In genomic region chrX:53046911-53047310, GRCm38 (mm10) we compare ENCODE assay signal across 21 mouse cellular contexts. TPM values are rescaled to one million over a fixed set of nuclear protein-coding genes. Genes with fewer than 3 reads are reported as not detected.
DNase-seq lines count a peak whose midpoint lies in the region; ATAC-seq and TF ChIP-seq lines count a peak whose summit lies in the region.
"Had no signal": no experiment of that assay in that cellular context is flagged by ENCODE, and none has a peak within 500 bp of the region (broad histone marks: within the 10 kb centered on the region; RNA-seq: fewer than 3 reads in every experiment).

No protein-coding gene starts in this region.

- no peak for DNase-seq in heart, postnatal 14 days
- no peak for DNase-seq in heart, adult 11 months
- DNase-seq in lung, embryonic 14.5 days, result peak; percentile 20
- no peak for DNase-seq in lung, postnatal 4 days
- DNase-seq in stomach, postnatal 0 days (ENCODE audit: low spot score), result no peak
- DNase-seq: adrenal gland, adult 8-10 months; adrenal gland, postnatal 36 days; B cell, adult 2 months; cerebellum, adult 2 months; cerebellum, postnatal 10 days; forebrain, postnatal 0 days; gastrocnemius, postnatal 14 days had no signal

- no peaks in the 10 kb centered on the region for H3K9me3 ChIP-seq in heart, embryonic 11.5 days (replicated peaks; ENCODE audit: control insufficient read depth, low read length)
- no peaks in the 10 kb centered on the region for H3K9me3 ChIP-seq in heart, embryonic 16.5 days (replicated peaks; ENCODE audit: control insufficient read depth, low read length)
- no peaks in the 10 kb centered on the region for H3K9me3 ChIP-seq in lung, embryonic 14.5 days (ENCODE audit: low read depth, low read length)
- H3K9me3 ChIP-seq in stomach, embryonic 15.5 days, result no peaks in the 10 kb centered on the region
- H3K9me3 ChIP-seq in stomach, postnatal 0 days (ENCODE audit: control insufficient read depth, low read length), result no peaks in the 10 kb centered on the region
- H3K9me3 ChIP-seq: embryonic facial prominence, embryonic 10.5 days; forebrain, embryonic 13.5 days; G1E; hindbrain, embryonic 13.5 days had no signal

- no peak overlapping the region for H3K4me3 ChIP-seq in heart, embryonic 11.5 days (ENCODE audit: low read depth, low read length)
- H3K4me3 ChIP-seq in heart, embryonic 16.5 days (ENCODE audit: low read length), result no peak overlapping the region
- H3K4me3 ChIP-seq in lung, embryonic 14.5 days (ENCODE audit: low read depth, low read length), result no peak overlapping the region
- H3K4me3 ChIP-seq in stomach, embryonic 15.5 days (replicated peaks), result no peak overlapping the region
- no peak overlapping the region for H3K4me3 ChIP-seq in stomach, postnatal 0 days (ENCODE audit: low read depth, low read length)
- H3K4me3 ChIP-seq: embryonic facial prominence, embryonic 10.5 days; forebrain, embryonic 13.5 days; hindbrain, embryonic 13.5 days had no signal

- no peak overlapping the region for H3K9ac ChIP-seq in heart, embryonic 11.5 days (ENCODE audit: low read depth, low read length)
- H3K9ac ChIP-seq in heart, embryonic 16.5 days (ENCODE audit: low read length), result no peak overlapping the region
- H3K9ac ChIP-seq in lung, embryonic 14.5 days, result no peak overlapping the region
- H3K9ac ChIP-seq in stomach, embryonic 15.5 days, result no peak overlapping the region
- no peak overlapping the region for H3K9ac ChIP-seq in stomach, postnatal 0 days (ENCODE audit: low read length)
- H3K9ac ChIP-seq: forebrain, embryonic 13.5 days; forebrain, postnatal 0 days; hindbrain, embryonic 13.5 days had no signal

- TF ChIP-seq CTCF in lung, embryonic 14.5 days (IDR thresholded peaks at IDR 0.05; ENCODE audit: low read depth), result no peak
- no peak for TF ChIP-seq CTCF in stomach, postnatal 0 days (IDR thresholded peaks at IDR 0.05; ENCODE audit: low read depth)

- H3K4me1 ChIP-seq in heart, embryonic 11.5 days (ENCODE audit: control insufficient read depth, insufficient read depth, low read length), result peaks cover 18% of the 10 kb centered on the region
- H3K4me1 ChIP-seq in heart, embryonic 16.5 days (ENCODE audit: control insufficient read depth, insufficient read depth, low read length), result peaks cover 18% of the 10 kb centered on the region
- H3K4me1 ChIP-seq in lung, embryonic 14.5 days (ENCODE audit: insufficient read depth), result 0 out of 2 replicates have a peak, but pooled peaks cover 3% of the 10 kb centered on the region
- 0 out of 2 replicates have a peak, but pooled peaks cover 2% of the 10 kb centered on the region for H3K4me1 ChIP-seq in stomach, embryonic 15.5 days
- no peaks in the 10 kb centered on the region for H3K4me1 ChIP-seq in stomach, postnatal 0 days (replicated peaks; ENCODE audit: control insufficient read depth, insufficient read depth)
- H3K4me1 ChIP-seq: hindbrain, embryonic 13.5 days had no signal

- no peaks in the 10 kb centered on the region for H3K27me3 ChIP-seq in heart, embryonic 11.5 days (ENCODE audit: control insufficient read depth, insufficient read depth, low read length)
- no peaks in the 10 kb centered on the region for H3K27me3 ChIP-seq in heart, embryonic 16.5 days (ENCODE audit: control insufficient read depth, insufficient read depth, low read length)
- H3K27me3 ChIP-seq in lung, embryonic 14.5 days (ENCODE audit: insufficient read depth, low read length), result no peaks in the 10 kb centered on the region
- no peaks in the 10 kb centered on the region for H3K27me3 ChIP-seq in stomach, embryonic 15.5 days (replicated peaks)
- H3K27me3 ChIP-seq in stomach, postnatal 0 days (ENCODE audit: control insufficient read depth, insufficient read depth, low read length), result no peaks in the 10 kb centered on the region
- H3K27me3 ChIP-seq: forebrain, embryonic 13.5 days; hindbrain, embryonic 13.5 days had no signal

- ATAC-seq in heart, embryonic 11.5 days (replicated peaks; ENCODE audit: insufficient number of reproducible peaks, low FRiP score, low TSS enrichment), result 0 out of 2 replicates have a peak, but pooled peaks have one; percentile 52
- no peak for ATAC-seq in heart, embryonic 16.5 days (replicated peaks; ENCODE audit: extremely low read depth, insufficient read depth, low FRiP score)
- peak; percentile 55; the same call in 1 of the 2 replicates for ATAC-seq in lung, embryonic 14.5 days (ENCODE audit: insufficient read depth)
- ATAC-seq in stomach, embryonic 15.5 days (ENCODE audit: insufficient read depth, low FRiP score, low read depth), result 0 out of 2 replicates have a peak, but pooled peaks have one; percentile 56
- no peak for ATAC-seq in stomach, postnatal 0 days (ENCODE audit: low FRiP score, low TSS enrichment)
- ATAC-seq: CD4-positive, CD25-positive, alpha-beta regulatory T cell, adult 4 months; forebrain, embryonic 13.5 days; forebrain, postnatal 0 days; hindbrain, postnatal 0 days had no signal

- H3K27ac ChIP-seq in heart, embryonic 11.5 days (ENCODE audit: low read depth, low read length), result no peak overlapping the region
- H3K27ac ChIP-seq in heart, embryonic 16.5 days (ENCODE audit: low read length), result peak overlapping the region; percentile 35
- H3K27ac ChIP-seq in lung, embryonic 14.5 days (ENCODE audit: low read depth), result peak overlapping the region; percentile 81; the same call in 1 of the 2 replicates
- no peak overlapping the region for H3K27ac ChIP-seq in stomach, embryonic 15.5 days
- no peak overlapping the region for H3K27ac ChIP-seq in stomach, postnatal 0 days (replicated peaks)
- H3K27ac ChIP-seq: embryonic facial prominence, embryonic 10.5 days; forebrain, embryonic 13.5 days; hindbrain, embryonic 13.5 days; hindbrain, postnatal 0 days had no signal

- TF ChIP-seq EP300 in stomach, postnatal 0 days (optimal IDR thresholded peaks at IDR 0.05), result no peak

- 13% methylated on average over 2 of the region's 2 CpGs for WGBS in heart, embryonic 11.5 days (ENCODE audit: insufficient replicate concordance)
- 20% methylated on average over 2 of the region's 2 CpGs for WGBS in heart, embryonic 16.5 days
- 14% methylated on average over 2 of the region's 2 CpGs for WGBS in lung, embryonic 14.5 days
- 35% methylated on average over 2 of the region's 2 CpGs for WGBS in stomach, embryonic 15.5 days
- WGBS in stomach, postnatal 0 days, result 24% methylated on average over 2 of the region's 2 CpGs

- H3K4me2 ChIP-seq in heart, embryonic 11.5 days, result no peak overlapping the region
- H3K4me2 ChIP-seq in heart, embryonic 16.5 days (ENCODE audit: low read depth, low read length), result no peak overlapping the region
- H3K4me2 ChIP-seq in lung, embryonic 14.5 days, result no peak overlapping the region
- no peak overlapping the region for H3K4me2 ChIP-seq in stomach, embryonic 15.5 days
- H3K4me2 ChIP-seq in stomach, postnatal 0 days (replicated peaks; ENCODE audit: low read depth), result no peak overlapping the region
- H3K4me2 ChIP-seq: forebrain, embryonic 13.5 days; hindbrain, embryonic 13.5 days had no signal

- intact Hi-C loops in heart, postnatal 14 days (cut with DNase I), result no loop called here

- no peaks in the 10 kb centered on the region for H3K36me3 ChIP-seq in heart, embryonic 11.5 days (ENCODE audit: control insufficient read depth, insufficient read depth, low read length)
- H3K36me3 ChIP-seq in heart, embryonic 16.5 days (ENCODE audit: control insufficient read depth, insufficient read depth), result no peaks in the 10 kb centered on the region
- no peaks in the 10 kb centered on the region for H3K36me3 ChIP-seq in lung, embryonic 14.5 days (ENCODE audit: insufficient read depth)
- no peaks in the 10 kb centered on the region for H3K36me3 ChIP-seq in stomach, embryonic 15.5 days
- no peaks in the 10 kb centered on the region for H3K36me3 ChIP-seq in stomach, postnatal 0 days (ENCODE audit: control insufficient read depth, insufficient read depth, low read length)
- H3K36me3 ChIP-seq: embryonic facial prominence, embryonic 10.5 days; G1E; hindbrain, embryonic 13.5 days had no signal

RNA-seq across cellular contexts. Expression of gene Hprt, which starts 59.0 kb away (rescaled TPM):
- polyA plus RNA-seq in heart, embryonic 11.5 days (2014; fragmentation: Nextera tagmentation; extraction: Ambion mirVana), result 172 and 183 TPM in 2 replicates
- 10 to 100 TPM; 56.9 to 74.6 TPM for total RNA-seq in heart, postnatal 14 days (2021)
- polyA plus RNA-seq in heart, embryonic 16.5 days (2015; fragmentation: Nextera tagmentation; extraction: Ambion mirVana), result 216 and 264 TPM in 2 replicates
- polyA plus RNA-seq in lung, embryonic 14.5 days (2014; fragmentation: Nextera tagmentation; extraction: Ambion mirVana), result 157 and 176 TPM in 2 replicates
- 233 and 237 TPM in 2 replicates for polyA plus RNA-seq in stomach, embryonic 15.5 days (2015; fragmentation: Nextera tagmentation; extraction: Ambion mirVana)
- 251 and 254 TPM in 2 replicates for polyA plus RNA-seq in stomach, postnatal 0 days (2015; fragmentation: Nextera tagmentation; extraction: Ambion mirVana)

Comparison
In these comparisons a context has a peak if more than half of its experiments do, and no peak if none do; other contexts are left out.
1. ATAC-seq: peak in heart, embryonic 11.5 days (single experiment), lung, embryonic 14.5 days (single experiment) and stomach, embryonic 15.5 days (single experiment); none in heart, embryonic 16.5 days (single experiment) and stomach, postnatal 0 days (single experiment).
2. H3K27ac ChIP-seq: peak in heart, embryonic 16.5 days (single experiment) and lung, embryonic 14.5 days (single experiment); none in heart, embryonic 11.5 days (single experiment), stomach, embryonic 15.5 days (single experiment) and stomach, postnatal 0 days (single experiment).